Mouse (Mus musculus): ENCODE measurements at regions not wholly inside any gene's neighbourhood (a gene's known extent, or its start where the extent isn't known, plus 50 kb on each side); places are given as distances from the start of the nearest gene placed in this dataset.
"Not testable (repeated sequence)": the region's sequence is repeated elsewhere in the genome, so short reads cannot be mapped to it uniquely, and the experiment has no call there.

DNA sequence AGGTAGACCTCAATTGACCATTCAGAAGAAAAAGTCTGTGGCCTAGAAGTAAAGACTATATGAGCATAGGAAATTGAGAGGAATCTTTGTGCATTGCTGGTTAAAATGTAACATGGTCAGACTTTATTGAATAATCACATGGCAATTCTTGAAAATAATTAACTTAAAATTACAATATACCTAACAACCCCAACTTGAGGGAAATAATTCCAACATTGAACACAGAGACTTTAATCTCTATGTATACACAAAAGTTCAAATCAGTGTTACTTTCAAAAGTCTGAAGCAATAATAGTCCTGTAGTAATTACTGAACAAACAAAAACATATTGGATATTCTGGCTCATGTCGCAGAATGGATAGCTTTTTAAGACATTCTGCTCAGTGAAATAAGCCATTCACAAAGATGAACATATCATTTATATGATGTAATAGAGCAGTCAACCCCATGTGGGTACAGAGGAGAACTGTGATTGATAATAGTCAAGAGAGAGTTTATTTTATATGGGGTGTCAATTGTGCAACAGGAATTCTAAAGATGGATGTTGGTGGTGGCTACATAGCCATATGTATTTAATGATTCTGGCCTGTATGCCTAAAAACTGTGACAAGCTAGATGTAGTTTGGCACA, 270.7 kb upstream of the Zic4 start:
- Histone ChIP-seq H3K4me3 (ENCODE audit: low read depth, low read length) (no peak overlapping the region), H3K27me3 (ENCODE audit: control insufficient read depth, insufficient read depth, low read length) (no peaks in the 10 kb centered on the region), H3K27ac (replicated peaks) (no peak overlapping the region), H3K36me3 (ENCODE audit: control insufficient read depth, insufficient read depth, low read length) (no peaks in the 10 kb centered on the region), H3K4me2 (replicated peaks; ENCODE audit: low read depth) (no peak overlapping the region), H3K9ac (ENCODE audit: low read length) (no peak overlapping the region), H3K4me1 (replicated peaks; ENCODE audit: control insufficient read depth, insufficient read depth) (no peaks in the 10 kb centered on the region), H3K9me3 (ENCODE audit: control insufficient read depth, low read length) (no peaks in the 10 kb centered on the region)
- ATAC-seq (ENCODE audit: low FRiP score, low TSS enrichment) (no peak), DNase-seq (ENCODE audit: low spot score) (no peak)
- TF ChIP-seq CTCF (IDR thresholded peaks at IDR 0.05; ENCODE audit: low read depth) (no peak), EP300 (optimal IDR thresholded peaks at IDR 0.05) (no peak)
- 59% methylated on average over 1 of the region's 1 CpGs for WGBS

DNA sequence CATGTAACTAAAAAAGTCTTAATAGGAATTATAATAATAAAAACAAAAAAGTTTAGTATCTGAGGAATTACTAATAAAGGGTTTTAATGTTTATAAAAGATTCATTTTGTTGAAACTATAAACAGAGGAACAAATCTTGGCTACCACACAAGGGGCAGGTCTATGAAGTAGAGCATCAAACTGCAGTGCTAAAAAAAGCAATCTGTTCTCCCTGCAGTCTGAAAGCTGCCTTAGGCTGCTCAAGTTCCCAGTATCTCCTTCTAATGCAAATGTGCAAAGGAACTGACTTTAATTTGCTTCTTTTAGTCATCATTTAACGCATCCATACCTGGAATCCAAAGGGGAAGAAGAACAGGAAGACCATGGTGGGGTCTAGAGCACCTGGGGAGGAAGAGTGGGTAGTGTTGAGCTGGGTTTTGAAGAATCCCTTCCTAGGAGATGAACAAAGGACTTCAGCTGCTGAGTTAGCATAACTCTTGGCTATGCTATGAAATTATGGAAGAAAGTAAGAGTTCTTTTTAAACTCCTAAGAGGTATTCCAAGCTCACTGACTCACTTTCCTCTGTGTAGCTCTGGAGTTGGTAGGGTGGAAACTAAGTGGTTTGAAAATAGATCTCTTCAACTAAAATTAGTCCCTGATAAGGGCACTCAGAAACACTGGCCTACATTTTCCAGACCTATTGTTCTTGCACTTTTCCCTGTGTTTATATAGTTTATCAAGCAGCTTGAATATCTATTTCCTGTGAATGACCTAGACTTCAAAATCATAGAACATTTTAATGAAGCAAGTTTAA, 260.4 kb upstream of the Zic4 start:
- Histone ChIP-seq H3K9me3 (ENCODE audit: control insufficient read depth, low read length) (no peaks in the 10 kb centered on the region), H3K4me2 (replicated peaks; ENCODE audit: low read depth) (no peak overlapping the region), H3K27ac (replicated peaks) (no peak overlapping the region), H3K36me3 (ENCODE audit: control insufficient read depth, insufficient read depth, low read length) (no peaks in the 10 kb centered on the region), H3K9ac (ENCODE audit: low read length) (no peak overlapping the region), H3K4me1 (replicated peaks; ENCODE audit: control insufficient read depth, insufficient read depth) (no peaks in the 10 kb centered on the region), H3K4me3 (ENCODE audit: low read depth, low read length) (no peak overlapping the region), H3K27me3 (ENCODE audit: control insufficient read depth, insufficient read depth, low read length) (no peaks in the 10 kb centered on the region)
- DNase-seq (ENCODE audit: low spot score) (no peak), ATAC-seq (ENCODE audit: low FRiP score, low TSS enrichment) (no peak)
- 48% methylated on average over 1 of the region's 1 CpGs for WGBS
- TF ChIP-seq CTCF (IDR thresholded peaks at IDR 0.05; ENCODE audit: low read depth) (no peak), EP300 (optimal IDR thresholded peaks at IDR 0.05) (no peak)

GRCm38 (mm10) chr9:91122441-91123035, 239.7 kb upstream of the Zic4 start:
- no peak for TF ChIP-seq CTCF (IDR thresholded peaks at IDR 0.05; ENCODE audit: low read depth)
- no peak for TF ChIP-seq EP300 (optimal IDR thresholded peaks at IDR 0.05)
- Histone ChIP-seq H3K4me3 (ENCODE audit: low read depth, low read length) (no peak overlapping the region), H3K27me3 (ENCODE audit: control insufficient read depth, insufficient read depth, low read length) (no peaks in the 10 kb centered on the region), H3K27ac (replicated peaks) (no peak overlapping the region), H3K4me1 (replicated peaks; ENCODE audit: control insufficient read depth, insufficient read depth) (no peaks in the 10 kb centered on the region), H3K36me3 (ENCODE audit: control insufficient read depth, insufficient read depth, low read length) (no peaks in the 10 kb centered on the region), H3K4me2 (replicated peaks; ENCODE audit: low read depth) (no peak overlapping the region), H3K9ac (ENCODE audit: low read length) (no peak overlapping the region), H3K9me3 (ENCODE audit: control insufficient read depth, low read length) (no peaks in the 10 kb centered on the region)
- DNase-seq (ENCODE audit: low spot score) (no peak), ATAC-seq (ENCODE audit: low FRiP score, low TSS enrichment) (no peak)
- 79% methylated on average over 5 of the region's 5 CpGs for WGBS

- Histone ChIP-seq H3K27ac (replicated peaks) (no peak overlapping the region), H3K4me1 (replicated peaks; ENCODE audit: control insufficient read depth, insufficient read depth) (no peaks in the 10 kb centered on the region), H3K36me3 (ENCODE audit: control insufficient read depth, insufficient read depth, low read length) (no peaks in the 10 kb centered on the region), H3K9me3 (ENCODE audit: control insufficient read depth, low read length) (no peaks in the 10 kb centered on the region), H3K4me3 (ENCODE audit: low read depth, low read length) (no peak overlapping the region), H3K27me3 (ENCODE audit: control insufficient read depth, insufficient read depth, low read length) (no peaks in the 10 kb centered on the region), H3K9ac (ENCODE audit: low read length) (no peak overlapping the region), H3K4me2 (replicated peaks; ENCODE audit: low read depth) (no peak overlapping the region)
- DNase-seq (ENCODE audit: low spot score) (no peak), ATAC-seq (ENCODE audit: low FRiP score, low TSS enrichment) (no peak)
- TF ChIP-seq CTCF (IDR thresholded peaks at IDR 0.05; ENCODE audit: low read depth): no peak
- no peak for TF ChIP-seq EP300 (optimal IDR thresholded peaks at IDR 0.05)
- WGBS: 86% methylated on average over 7 of the region's 7 CpGs
These were observed 239.0 kb upstream of the Zic4 start for GRCm38 (mm10) chr9:91123208-91123607.

DNA sequence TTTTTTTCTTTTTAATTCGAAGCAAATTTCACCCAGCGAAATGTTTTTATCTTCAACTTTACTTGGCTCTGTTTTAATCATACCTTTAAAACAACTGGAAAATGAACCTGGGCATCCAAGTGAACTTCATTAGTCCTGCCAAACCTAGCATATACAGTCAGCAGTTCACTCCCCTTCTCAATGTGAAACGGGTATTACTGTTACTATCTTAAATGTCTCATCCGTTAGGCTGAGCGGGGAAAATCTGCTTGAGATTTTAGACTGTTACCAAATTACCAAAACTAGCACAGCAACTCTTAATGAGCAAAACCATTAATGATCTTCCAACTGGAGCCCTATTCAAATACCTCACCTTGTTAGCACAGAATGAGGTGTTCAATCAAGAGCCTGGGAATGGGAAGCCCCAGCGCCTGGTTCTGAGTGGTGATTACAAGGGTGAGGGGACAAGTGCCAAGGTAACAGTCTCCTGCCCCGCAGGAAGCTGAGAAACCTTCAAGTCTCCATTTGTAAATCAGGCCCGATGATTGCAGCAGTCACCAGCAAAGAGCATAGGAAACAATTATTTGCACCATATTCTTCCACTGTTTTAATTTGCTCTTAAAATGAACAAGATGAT, 235.5 kb upstream of the Zic4 start:
- Histone ChIP-seq H3K27ac (replicated peaks) (no peak overlapping the region), H3K4me3 (ENCODE audit: low read depth, low read length) (no peak overlapping the region), H3K9ac (ENCODE audit: low read length) (no peak overlapping the region), H3K9me3 (ENCODE audit: control insufficient read depth, low read length) (no peaks in the 10 kb centered on the region), H3K4me1 (replicated peaks; ENCODE audit: control insufficient read depth, insufficient read depth) (no peaks in the 10 kb centered on the region), H3K36me3 (ENCODE audit: control insufficient read depth, insufficient read depth, low read length) (no peaks in the 10 kb centered on the region), H3K27me3 (ENCODE audit: control insufficient read depth, insufficient read depth, low read length) (no peaks in the 10 kb centered on the region), H3K4me2 (replicated peaks; ENCODE audit: low read depth) (no peak overlapping the region)
- TF ChIP-seq CTCF (IDR thresholded peaks at IDR 0.05; ENCODE audit: low read depth): no peak
- TF ChIP-seq EP300 (optimal IDR thresholded peaks at IDR 0.05): no peak
- 49% methylated on average over 8 of the region's 8 CpGs for WGBS
- DNase-seq (ENCODE audit: low spot score): no peak
- ATAC-seq (ENCODE audit: low FRiP score, low TSS enrichment): no peak

DNA sequence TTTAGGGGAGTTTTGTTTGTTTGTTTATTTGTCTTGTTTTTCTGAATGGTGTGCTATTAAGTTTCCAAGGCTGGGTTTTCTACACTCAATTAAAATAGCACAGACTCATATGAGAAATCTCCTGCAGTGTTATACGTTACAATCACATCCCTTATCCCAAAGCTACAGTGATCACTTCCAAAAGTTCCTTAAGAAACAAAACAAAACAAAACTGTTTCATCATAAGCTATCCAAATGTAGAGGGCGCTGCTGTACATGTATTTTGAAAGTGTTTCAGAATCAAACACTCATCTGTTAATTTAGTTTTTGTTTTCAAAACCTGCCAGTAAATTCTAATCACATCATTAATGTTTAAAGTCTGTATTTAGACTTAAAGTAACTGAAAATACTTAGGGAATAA, 233.7 kb upstream of the Zic4 start:
- not testable (repeated sequence) for H3K36me3 ChIP-seq (ENCODE audit: control insufficient read depth, insufficient read depth, low read length); H3K4me1 ChIP-seq (replicated peaks; ENCODE audit: control insufficient read depth, insufficient read depth); DNase-seq (ENCODE audit: low spot score); H3K27ac ChIP-seq (replicated peaks); ATAC-seq (ENCODE audit: low FRiP score, low TSS enrichment); H3K4me3 ChIP-seq (ENCODE audit: low read depth, low read length); H3K27me3 ChIP-seq (ENCODE audit: control insufficient read depth, insufficient read depth, low read length); H3K4me2 ChIP-seq (replicated peaks; ENCODE audit: low read depth); H3K9ac ChIP-seq (ENCODE audit: low read length); H3K9me3 ChIP-seq (ENCODE audit: control insufficient read depth, low read length)
- 30% methylated on average over 2 of the region's 2 CpGs for WGBS

All from stomach, postnatal 0 days (tissue).